Mouse (Mus musculus) left cerebral cortex, postnatal 4 days (tissue): ENCODE data around the gene Sbno2. TPM values are rescaled to one million over a fixed set of nuclear protein-coding genes. Genes with fewer than 3 reads are reported as not detected.
A peak's percentile ranks its signal among the peaks of the same experiment; 100 is the strongest.
"Not testable (repeated sequence)": the region's sequence is repeated elsewhere in the genome, so short reads cannot be mapped to it uniquely, and the experiment has no call there.

ENCODE experiments used
- DNase-seq: peaks from one replicate; pipeline ENCODE4 v3.0.0-alpha.2; 2022
- intact Hi-C: fragments of 180-260 bp; cut with DNase I; formaldehyde crosslinking; loops from one replicate; pipeline ENCODE4 v1.15.1; 2025
- total RNA-seq, 2 experiments: library from RNA; stranded (reverse); gene quantifications; 2 replicates each; pipeline ENCODE4 v1.2.3; 2021

The Sbno2 gene
- total RNA-seq, 2 experiments from 2014 or later: 28.8 to 30.8 TPM

DNA sequence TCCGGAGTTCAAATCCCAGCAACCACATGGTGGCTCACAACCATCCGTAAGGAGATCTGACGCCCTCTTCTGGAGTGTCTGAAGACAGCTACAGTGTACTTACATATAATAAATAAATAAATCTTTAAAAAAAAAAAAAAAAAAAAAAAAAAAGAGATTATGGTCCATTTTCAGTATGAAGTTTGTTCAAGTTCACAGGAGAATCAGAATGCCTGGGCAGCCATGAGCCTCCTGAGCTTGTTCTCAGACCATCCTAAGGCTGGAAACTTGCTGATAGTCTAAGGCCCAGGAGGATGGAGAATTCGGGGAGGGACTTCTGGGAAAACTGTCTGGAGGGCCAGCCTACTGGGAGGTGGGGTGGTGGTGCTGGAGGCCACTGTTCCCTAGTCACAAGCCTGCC, 60.0 kb downstream of the Sbno2 start:
- DNase-seq, intact Hi-C loops: not testable (repeated sequence)

DNA sequence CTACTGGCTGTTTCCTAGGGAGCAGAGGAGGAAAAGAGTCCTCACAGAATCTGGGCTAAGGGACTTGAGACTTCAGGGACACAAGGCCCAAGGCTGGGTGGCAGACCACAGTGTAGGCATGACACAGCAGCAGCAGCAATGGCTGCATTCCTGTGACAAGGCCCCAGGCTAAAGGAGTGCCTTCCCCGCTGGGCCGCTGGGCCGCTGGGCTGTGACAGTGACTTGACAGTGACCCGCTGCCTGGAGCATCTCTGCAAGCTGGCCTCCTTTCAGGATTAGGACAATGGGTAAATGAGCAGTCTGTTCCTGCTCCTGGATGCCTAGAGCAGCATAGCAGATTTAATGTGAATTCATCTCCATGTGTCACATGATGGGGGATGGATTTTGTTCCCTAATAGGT, 61.3 kb downstream of the Sbno2 start:
- DNase-seq: no peak
- intact Hi-C loops: no loop called here

DNA sequence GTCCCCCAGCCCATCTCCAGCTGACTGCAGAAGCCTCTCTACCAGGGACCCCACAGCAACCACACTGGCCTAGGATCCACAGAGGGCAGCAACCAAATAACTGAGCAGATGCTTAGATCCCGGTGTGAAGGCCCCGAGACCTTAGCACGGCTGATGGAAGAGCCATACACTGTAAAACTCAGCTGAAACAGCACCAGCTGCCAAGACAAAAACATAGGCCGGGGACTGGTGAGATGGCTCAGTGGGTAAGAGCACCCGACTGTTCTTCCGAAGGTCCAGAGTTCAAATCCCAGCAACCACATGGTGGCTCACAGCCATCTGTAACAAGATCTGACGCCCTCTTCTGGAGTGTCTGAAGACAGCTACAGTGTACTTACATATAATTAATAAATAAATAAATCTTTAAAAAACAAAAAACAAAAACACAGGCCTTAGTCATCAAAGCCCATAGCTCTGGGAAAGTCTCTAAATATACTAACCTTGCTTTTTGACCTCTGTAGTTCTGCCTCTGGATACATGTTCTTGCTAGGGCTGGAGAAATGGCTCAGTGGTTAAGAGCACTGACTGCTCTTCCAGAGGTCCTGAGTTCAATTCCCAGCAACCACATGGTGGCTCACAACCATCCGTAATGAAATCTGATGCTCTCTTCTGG, 63.8 kb downstream of the Sbno2 start:
- DNase-seq, intact Hi-C loops: not testable (repeated sequence)

DNA sequence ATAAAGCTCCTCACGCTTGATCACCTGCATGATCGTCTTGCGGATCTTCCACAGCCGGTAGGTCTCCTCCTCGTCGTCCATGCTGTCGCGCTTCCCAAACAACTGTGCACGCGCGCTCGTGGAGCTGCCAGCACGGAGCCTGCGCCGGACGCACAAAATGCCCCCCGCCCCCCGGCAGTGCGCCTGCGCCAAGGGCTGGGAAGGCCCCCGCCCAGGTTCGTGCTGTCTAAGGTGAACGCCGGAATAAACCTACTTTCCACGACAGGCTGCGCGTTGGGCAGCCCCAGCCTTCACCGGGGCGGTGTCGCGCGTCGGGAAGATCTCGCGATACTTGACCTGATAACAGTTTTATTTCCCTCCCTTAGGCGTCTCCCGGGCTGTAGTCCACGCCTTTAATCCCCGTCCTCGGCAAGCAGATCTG, 65.8 kb downstream of the Sbno2 start, which contains the start of gene Polr2e:
TSS of gene Polr2e (minus strand) at position 237 of the 421 bp plus-strand sequence.
- DNase-seq: peak; percentile 97

DNA sequence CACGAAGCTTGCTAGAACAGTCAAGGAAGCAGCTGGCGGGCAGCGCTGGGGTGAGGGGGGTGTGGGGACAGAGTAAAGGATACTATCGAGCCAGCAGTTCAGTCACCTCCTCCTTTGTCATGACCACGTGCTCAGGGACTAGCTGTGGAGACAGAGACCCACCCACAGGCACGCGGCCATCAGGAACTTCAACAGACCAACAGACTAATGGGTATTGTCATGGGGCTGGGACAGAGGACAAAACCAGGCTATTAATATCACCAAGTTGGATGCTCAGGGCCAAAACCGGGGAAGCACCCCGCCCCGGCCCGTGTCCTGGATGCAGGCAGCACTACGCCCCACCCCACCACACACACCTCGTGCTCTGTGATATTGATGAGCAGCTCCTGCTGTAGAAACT, 68.5 kb downstream of the Sbno2 start:
- intact Hi-C loops: loop anchor here (5.0 kb wide), 1 partner anchor 45 kb away; no protein-coding TSS in a partner anchor
- no peak for DNase-seq

More for the DNA sequence above, 65.8 kb downstream of the Sbno2 start, which contains the start of gene Polr2e:
- intact Hi-C loops: loop anchor here (5.0 kb wide), 1 partner anchor 47 kb away; no protein-coding TSS in a partner anchor

DNA sequence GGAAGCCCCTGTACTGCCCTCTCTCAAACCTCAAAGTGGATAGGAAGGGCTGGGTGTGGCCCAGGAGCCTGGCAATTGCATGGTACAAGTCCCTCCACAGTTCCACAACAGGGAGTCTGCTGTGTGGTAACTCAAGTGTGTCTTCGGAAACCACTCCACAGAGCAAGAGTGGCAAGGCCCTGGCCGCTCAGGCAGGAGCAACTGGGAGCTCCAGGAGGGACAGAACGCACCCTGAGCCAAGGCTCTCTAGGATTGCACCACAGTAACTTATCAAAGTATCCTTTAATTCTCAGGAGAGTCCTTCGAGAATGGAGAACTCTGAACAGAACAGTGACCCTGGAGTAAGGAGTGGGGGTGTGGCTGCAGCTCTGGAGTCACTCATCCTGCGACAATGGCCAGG, 69.7 kb downstream of the Sbno2 start:
- intact Hi-C loops: loop anchor here (5.0 kb wide), 1 partner anchor 43 kb away; no protein-coding TSS in a partner anchor
- DNase-seq: no peak

DNA sequence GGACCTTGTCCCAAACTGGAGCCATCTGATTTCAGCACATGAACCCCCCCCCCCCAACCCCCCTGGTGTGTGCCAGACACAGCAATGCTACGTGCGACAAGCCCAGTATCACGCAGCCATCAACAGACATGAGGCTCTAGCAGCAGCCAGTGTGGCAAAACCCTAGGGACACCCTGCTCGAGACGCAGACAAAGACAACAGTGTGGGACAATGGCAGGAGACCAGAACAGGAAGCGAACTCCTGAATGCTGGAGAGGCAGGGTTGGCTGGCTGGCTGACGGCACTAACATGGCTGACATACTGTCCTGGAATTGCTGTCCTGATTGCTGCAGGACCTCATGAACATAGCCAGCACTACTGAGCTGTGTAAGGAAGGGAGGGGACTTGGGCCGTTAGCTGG, 70.2 kb downstream of the Sbno2 start:
- intact Hi-C loops: loop anchor here (5.0 kb wide), 1 partner anchor 43 kb away; no protein-coding TSS in a partner anchor
- DNase-seq: no peak

DNA sequence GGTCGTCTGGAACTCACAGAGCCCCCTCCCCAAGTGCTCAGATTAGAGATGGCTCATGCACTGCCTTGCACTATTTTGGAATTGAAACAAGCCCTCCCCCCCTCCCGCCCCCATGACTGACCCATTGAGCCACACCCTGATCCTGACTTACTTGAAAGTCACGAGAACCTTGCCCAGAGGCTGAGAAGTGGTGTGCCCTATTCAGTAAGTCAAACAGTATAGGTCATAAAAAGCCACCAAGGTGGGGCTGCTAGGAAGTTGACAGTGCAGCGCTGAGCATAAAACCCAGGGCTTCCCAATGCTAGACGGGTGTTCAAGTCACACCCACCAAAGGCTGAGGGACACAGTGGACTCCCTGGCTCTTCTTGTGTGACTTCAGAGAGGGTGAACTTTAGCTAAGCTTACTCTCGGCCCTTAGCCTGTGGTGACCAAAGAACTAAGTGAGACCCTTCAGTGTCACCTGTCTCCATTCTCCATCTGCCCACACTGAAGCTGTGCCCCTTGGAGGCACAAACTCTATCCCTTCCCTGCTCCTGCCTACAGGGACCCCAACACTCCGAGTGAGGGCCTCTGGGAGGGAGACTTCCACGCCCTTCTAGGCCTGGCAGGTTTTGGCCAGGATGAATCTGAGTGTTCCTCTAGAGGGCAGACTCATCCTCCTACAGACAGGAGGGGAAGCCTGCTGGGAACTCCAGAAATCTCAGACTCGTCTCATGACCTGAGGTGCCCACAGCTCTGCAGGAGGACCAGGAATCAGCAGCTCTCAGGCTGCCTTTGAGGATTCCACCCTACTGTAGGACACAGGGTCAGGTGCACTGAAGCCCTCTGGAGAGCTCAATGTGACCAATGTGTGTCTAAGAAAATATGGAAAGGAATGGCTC, 71.6 kb downstream of the Sbno2 start:
- intact Hi-C loops: no loop called here
- DNase-seq: no peak

DNA sequence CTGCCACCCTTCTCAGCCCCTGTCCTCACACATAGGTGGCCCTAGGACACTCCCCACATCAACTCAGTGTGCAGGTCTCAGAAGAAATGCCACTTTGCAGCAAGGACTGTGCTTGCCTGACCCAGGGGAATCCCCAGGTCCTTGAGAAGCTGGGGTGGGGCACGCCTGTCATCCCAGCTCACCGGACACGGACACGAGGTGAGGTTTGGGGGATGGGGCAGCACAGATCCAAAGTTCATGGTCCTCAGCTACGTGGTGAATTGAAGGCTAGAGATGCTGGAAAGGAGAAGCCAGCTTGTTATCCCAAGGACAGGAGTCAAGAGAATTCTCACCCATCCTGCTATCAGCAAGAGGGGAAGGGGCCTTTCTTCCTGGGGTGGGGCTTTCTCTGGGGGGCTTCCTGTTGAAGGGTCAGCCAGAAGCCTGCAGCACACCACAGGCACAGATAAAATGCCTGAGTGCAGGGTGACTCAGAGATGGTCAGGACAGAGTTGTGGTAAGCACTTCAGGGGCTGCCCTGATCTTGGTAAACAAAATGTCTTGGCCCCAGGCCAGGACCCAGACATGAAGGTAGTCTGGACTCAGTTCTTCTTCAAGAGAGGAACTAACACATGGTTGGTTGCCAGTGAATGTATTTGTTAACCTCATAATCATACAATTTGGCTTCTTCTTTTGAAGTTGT, 72.4 kb downstream of the Sbno2 start:
- DNase-seq: no peak
- intact Hi-C loops: no loop called here

DNA sequence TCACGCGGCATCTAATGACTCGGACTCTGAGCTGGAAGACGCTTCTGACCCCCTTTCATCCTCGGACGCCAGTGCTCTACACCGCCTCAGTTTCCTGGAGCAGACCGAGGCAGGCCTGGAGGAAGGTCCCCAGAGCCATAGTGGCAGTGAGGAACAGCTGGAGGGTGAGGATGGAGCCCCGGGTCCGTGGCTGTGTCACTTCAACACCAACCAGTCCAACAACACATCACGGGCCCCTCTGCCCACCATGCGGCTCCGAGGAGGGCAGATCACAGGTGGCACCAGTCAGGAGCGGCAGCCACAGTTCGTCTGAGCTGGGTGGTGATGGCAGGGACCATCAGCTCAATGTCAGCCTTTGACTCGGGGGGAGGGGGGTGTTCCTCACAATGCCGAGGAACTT, 74.6 kb downstream of the Sbno2 start:
- no peak for DNase-seq
- intact Hi-C loops: no loop called here

DNA sequence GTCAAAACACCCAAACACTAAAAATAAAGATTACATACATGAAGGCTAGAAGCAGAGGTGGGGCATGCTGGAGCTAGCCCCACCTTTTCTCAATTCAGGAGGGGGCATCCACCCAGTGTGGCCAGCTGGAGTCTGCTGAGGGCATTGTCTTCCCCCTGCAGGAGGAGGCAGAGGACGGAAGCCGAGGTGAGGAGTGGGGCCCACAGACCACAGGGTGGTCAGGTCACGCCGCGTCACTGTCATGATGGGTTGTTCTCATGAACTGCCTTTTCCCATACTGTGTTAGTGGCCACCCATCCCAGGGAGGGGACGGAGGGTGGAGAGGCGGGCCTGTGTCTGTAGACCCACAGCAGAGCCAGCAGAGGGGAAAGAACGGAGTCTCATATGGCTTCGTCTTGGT, 75.2 kb downstream of the Sbno2 start:
- intact Hi-C loops: no loop called here
- no peak for DNase-seq

DNA sequence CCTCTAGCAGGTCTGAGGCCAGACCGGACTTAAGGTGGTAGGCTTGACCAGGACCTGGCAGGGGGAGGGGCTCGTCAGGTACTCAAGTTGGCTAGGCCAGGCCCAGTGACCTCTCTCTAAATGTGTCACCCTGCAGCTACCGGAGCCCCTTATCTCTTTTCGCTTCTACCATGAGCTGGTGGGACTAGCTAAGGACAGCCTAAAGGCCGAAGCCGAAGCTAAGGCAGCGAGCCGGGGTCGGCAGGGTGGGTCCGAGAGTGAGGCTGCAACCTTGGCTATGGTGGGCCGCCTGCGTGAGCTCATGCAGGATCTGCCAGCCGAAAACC, 76.9 kb downstream of the Sbno2 start:
- intact Hi-C loops: no loop called here
- no peak for DNase-seq

DNA sequence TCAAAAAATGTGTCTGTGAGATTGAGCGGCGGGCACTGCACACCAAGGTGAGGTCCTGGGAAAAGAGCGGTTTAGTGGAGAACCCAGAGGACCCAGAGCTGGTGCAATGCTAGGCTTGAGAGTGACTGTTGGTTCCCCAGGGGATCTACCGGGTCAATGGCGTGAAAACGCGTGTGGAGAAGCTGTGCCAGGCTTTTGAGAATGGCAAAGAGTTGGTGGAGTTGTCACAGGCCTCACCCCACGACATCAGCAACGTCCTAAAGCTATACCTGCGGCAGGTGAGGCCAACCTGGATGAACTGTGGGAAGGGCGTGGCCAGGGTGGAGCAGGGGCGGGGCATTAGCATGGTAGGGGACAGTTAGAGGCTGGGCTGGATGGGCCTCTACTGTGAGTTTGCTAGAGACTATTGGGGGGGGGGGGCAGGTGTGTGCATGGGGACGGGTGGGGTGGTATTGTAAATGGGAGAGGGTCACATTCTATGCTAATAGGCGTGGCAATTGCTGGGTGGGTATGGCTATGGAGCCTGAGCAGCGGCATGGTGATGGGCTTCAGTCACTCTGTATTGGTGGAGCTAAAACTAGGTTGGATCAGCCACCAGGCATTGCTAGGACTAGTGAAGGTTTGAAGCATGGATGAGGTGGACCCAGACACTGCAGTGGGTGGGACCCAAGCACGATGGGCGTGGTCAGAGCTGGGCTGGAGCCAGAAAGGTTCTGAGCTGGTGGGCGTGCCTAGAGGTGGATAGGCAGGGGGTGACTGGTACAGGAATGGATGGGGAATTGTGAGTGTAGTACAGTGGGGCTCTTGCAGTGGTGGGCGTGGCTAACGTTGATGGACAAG, 77.5 kb downstream of the Sbno2 start:
- DNase-seq: no peak
- intact Hi-C loops: no loop called here

DNA sequence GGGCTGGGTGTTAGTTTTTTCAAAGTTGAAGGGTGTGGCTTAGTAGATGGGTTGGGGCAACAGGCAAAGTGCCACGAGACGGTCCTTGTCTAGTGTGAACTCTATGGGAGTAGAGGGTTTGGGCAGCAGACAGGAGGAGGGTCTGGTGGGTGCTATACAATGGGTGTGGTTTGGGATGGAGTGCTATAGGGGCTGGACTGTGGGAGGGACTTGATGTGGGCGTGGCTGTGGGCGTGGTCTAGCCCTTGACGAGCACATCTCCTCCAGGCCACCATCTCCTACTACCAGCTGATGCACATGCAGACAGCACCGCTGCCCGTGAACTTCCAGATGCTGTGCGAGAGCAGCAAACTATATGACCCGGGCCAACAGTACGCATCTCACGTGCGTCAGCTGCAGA, 79.5 kb downstream of the Sbno2 start:
- no peak for DNase-seq
- intact Hi-C loops: no loop called here

DNA sequence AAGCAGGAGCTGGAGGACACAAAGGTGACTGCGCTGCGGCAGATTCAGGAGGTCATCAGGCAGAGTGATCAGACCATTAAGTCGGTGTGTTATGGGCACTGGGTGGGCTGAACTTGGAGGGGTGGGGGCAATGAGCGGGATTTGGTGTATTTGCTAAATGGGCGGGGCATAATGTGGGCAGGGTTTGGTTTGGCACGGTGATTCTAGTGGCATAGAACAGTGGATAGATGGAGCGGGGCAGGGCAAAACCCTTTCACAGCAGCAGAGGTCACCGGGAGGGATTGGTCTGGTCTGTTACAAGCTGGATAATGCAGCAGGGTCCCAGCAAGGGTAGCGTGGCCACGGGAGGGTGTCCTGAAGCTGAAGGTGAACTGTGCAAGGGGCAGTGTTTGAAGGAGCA, 79.9 kb downstream of the Sbno2 start:
- intact Hi-C loops: no loop called here
- no peak for DNase-seq

DNA sequence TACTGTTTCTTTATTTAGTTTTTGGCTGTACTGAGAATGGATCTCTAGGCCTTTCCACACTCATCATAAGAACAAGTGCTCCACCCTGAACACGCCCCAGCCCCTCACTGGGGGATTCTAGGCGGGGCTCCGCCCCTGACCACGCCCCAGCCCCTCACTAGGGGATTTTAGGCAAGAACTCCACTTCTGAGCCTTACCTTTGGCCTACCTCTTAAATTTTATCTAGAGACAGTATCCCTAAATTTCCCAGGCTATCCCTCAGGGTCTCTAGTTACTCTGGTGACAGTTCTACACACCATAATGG, 80.4 kb downstream of the Sbno2 start:
- DNase-seq: no peak
- intact Hi-C loops: no loop called here

DNA sequence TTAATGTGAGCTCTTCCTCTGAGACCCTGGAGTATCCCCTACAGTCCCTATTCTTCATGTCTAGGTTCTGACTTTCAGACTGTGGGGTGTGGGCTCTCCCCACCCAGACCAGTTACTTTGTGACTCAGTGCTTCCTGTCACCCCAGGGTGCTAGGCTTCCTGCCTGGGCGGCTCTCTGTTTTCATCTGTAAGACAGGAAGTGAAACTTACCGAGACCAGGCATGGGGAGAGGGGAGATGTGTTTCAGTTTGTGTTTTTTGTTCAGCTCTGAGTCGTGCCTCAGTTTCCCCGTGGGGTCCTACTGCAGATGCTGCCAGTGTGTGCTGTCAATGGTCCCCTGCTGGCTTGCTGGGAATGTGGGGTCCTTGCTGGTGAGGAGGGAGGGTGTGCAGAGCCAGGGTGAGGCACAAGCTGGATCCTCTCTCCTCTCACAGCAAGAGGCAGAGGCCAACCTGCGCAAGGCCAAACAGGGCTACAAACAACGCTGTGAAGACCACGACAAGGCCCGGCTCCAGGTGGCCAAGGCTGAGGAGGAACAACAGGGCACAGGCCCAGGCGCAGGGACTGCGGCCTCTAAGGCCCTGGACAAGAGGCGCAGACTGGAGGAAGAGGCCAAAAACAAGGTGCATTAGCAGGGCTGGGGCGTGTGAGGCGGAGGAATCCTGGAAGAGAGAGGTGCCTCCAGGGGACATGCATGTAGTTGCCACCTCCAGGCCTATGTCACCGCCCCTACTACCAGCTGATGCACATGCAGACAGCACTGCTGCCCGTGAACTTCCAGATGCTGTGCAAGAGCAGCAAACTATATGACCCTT, 80.9 kb downstream of the Sbno2 start:
- DNase-seq: no peak
- intact Hi-C loops: no loop called here

DNA sequence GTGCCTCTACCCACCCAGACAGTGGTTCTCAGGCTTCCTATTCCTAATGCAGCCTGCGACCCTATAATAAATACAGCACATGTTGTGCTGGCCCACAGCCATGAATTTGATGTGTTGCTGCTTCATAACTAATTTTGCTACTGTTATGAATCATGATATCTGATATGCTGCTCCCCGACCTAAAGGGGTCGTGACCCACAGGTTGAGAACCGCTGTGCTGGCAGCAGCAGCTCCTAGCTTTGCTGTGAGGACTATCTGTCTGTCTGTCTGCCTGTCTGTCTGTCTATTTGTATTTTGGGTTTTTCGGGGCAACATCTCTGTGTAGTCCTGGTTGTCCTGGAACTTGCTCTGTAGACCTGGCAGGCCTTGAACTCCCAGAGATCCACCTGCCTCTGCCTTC, 81.6 kb downstream of the Sbno2 start:
- DNase-seq: no peak
- intact Hi-C loops: no loop called here

DNA sequence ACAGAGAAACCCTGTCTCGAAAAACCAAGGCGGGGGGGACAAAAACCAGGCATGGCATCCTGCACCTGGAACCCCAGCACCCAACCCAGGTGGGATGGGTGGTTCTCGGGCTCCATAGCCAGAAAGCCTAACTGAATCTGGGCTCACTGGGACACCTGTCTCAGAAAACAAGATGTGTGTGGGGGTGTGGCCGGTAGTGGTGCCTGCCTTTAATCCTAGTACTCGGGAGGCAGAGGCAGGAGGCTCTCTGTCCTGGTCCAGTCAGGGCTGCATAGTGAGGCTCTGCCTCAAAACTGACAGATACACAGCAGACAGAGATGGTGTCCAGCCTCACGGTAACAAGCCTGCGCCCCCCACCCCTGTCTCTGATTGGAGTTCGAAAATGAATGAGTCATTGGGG, 82.6 kb downstream of the Sbno2 start:
- intact Hi-C loops: no loop called here
- no peak for DNase-seq

DNA sequence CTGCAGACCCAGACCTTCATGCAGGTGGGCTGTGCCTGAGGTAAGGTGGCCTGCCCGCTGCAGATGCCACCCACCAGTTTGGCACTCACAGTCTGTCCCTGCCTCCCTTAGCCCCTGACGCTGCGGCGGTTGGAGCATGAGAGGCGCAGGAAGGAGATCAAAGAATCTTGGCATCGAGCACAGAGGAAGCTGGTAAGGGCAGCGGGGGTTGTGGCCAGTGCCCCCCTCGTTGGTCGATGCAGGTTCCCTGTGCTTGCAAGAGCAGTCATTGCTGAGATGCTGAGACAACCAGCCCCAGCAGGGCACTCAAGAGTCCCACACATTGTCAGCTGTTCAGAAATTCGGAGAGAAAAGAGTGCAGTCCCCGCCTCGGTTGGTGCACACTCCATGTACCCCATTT, 83.2 kb downstream of the Sbno2 start:
- intact Hi-C loops: no loop called here
- no peak for DNase-seq
